Mouse (Mus musculus) lung, postnatal 0 days (tissue): ENCODE results near the gene Sh2d5.

Source experiments
- CTCF ChIP-seq: IDR thresholded peaks from 2 replicates; pipeline ENCODE4 v1.5.1; 2016; ENCODE audit warnings: antibody characterized with exemption, mild to moderate bottlenecking
- EP300 ChIP-seq: IDR thresholded peaks from 2 replicates; pipeline ENCODE4 v1.6.1; 2016; ENCODE audit warnings: antibody characterized with exemption, mild to moderate bottlenecking, control low read depth

GRCm38 (mm10) chr4:138267869-138268268 is 17.7 kb downstream of the Sh2d5 start:
- TF ChIP-seq EP300 (no peak), CTCF (no peak)
